Mouse (Mus musculus): ENCODE results near the gene Gm42715. TPM values are rescaled to one million over a fixed set of nuclear protein-coding genes. Genes with fewer than 3 reads are reported as not detected.
"Not testable (repeated sequence)": the region's sequence is repeated elsewhere in the genome, so short reads cannot be mapped to it uniquely, and the experiment has no call there.

Gm42715 gene
- polyA plus RNA-seq, 1 experiment from 2014 or later = 25.1 TPM

DNA sequence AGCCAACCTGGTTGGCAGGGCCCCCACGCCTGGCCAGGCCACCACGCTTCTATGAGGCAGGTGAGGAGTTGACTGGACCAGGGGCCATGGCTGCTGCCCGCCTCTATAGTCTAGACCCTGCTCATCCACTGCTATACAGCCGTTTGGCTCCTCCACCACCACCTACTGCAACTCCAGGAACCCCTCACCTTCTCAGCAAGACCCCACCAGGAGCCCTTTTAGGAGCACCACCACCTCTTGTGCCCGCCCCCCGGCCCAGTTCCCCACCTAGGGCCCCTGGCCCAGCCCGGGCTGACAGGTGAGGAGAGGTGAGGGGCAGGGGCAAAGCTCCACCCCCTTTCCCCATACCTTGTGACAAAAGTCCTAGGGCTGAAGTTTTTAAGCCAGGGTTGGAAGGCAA lies 29.4 kb upstream of the Gm42715 start:
- Histone ChIP-seq H3K4me1 (ENCODE audit: control insufficient read depth, insufficient read depth, low read length) (no peaks in the 10 kb centered on the region), H3K27ac (ENCODE audit: low read depth, low read length) (no peak overlapping the region), H3K4me2 (replicated peaks; ENCODE audit: low read depth, low read length) (no peak overlapping the region), H3K9ac (ENCODE audit: low read depth, low read length) (no peak overlapping the region), H3K4me3 (ENCODE audit: low read length) (no peak overlapping the region), H3K9me3 (ENCODE audit: control insufficient read depth, low read length) (no peaks in the 10 kb centered on the region), H3K27me3 (ENCODE audit: control insufficient read depth, insufficient read depth, low read length) (no peaks in the 10 kb centered on the region), H3K36me3 (ENCODE audit: control insufficient read depth, insufficient read depth, low read length) (peaks cover 69% of the 10 kb centered on the region)
- WGBS = 90% methylated on average over 7 of the region's 7 CpGs
- ATAC-seq (ENCODE audit: low FRiP score, low TSS enrichment) = 0 out of 2 replicates have a peak, but pooled peaks have one; percentile 7

GRCm38 (mm10) chr7:127491846-127492245 lies 27.5 kb upstream of the Gm42715 start:
- Histone ChIP-seq H3K4me1 (ENCODE audit: control insufficient read depth, insufficient read depth, low read length) (no peaks in the 10 kb centered on the region), H3K27me3 (ENCODE audit: control insufficient read depth, insufficient read depth, low read length) (no peaks in the 10 kb centered on the region), H3K4me2 (replicated peaks; ENCODE audit: low read depth, low read length) (no peak overlapping the region), H3K9me3 (ENCODE audit: control insufficient read depth, low read length) (no peaks in the 10 kb centered on the region), H3K9ac (ENCODE audit: low read depth, low read length) (no peak overlapping the region), H3K27ac (ENCODE audit: low read depth, low read length) (no peak overlapping the region), H3K4me3 (ENCODE audit: low read length) (no peak overlapping the region), H3K36me3 (ENCODE audit: control insufficient read depth, insufficient read depth, low read length) (peaks cover 51% of the 10 kb centered on the region)
- WGBS = 90% methylated on average over 3 of the region's 3 CpGs
- no peak for ATAC-seq (ENCODE audit: low FRiP score, low TSS enrichment)

DNA sequence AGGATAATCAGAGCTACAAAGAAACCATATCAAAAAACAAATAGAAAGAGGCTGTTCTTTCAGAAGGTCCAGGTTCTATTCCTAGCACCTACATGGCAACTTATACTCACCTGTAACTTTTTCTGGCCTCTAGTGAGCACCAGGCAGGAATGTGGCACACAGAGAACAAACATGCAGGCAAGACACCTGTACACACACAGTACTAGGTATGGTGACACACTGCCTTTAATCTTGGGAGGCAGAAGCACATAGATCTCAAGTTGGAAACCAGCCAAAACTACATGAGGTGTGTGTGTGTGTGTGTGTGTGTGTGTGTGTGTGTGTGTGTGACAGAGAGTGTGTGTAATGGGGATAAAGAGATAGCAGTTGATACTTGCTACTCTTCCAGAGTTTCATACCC lies 24.7 kb upstream of the Gm42715 start:
- Histone ChIP-seq H3K4me3 (ENCODE audit: low read length) (no peak overlapping the region), H3K9me3 (ENCODE audit: control insufficient read depth, low read length) (no peaks in the 10 kb centered on the region), H3K4me1 (ENCODE audit: control insufficient read depth, insufficient read depth, low read length) (no peaks in the 10 kb centered on the region), H3K36me3 (ENCODE audit: control insufficient read depth, insufficient read depth, low read length) (peaks cover 26% of the 10 kb centered on the region), H3K4me2 (replicated peaks; ENCODE audit: low read depth, low read length) (no peak overlapping the region), H3K9ac (ENCODE audit: low read depth, low read length) (no peak overlapping the region), H3K27ac (ENCODE audit: low read depth, low read length) (no peak overlapping the region), H3K27me3 (ENCODE audit: control insufficient read depth, insufficient read depth, low read length) (no peaks in the 10 kb centered on the region)
- ATAC-seq (ENCODE audit: low FRiP score, low TSS enrichment) = no peak

- Histone ChIP-seq H3K4me2 (replicated peaks; ENCODE audit: low read depth, low read length) (no peak overlapping the region), H3K9me3 (ENCODE audit: control insufficient read depth, low read length) (no peaks in the 10 kb centered on the region), H3K9ac (ENCODE audit: low read depth, low read length) (no peak overlapping the region), H3K4me3 (ENCODE audit: low read length) (no peak overlapping the region), H3K27me3 (ENCODE audit: control insufficient read depth, insufficient read depth, low read length) (no peaks in the 10 kb centered on the region), H3K27ac (ENCODE audit: low read depth, low read length) (no peak overlapping the region), H3K4me1 (ENCODE audit: control insufficient read depth, insufficient read depth, low read length) (no peaks in the 10 kb centered on the region), H3K36me3 (ENCODE audit: control insufficient read depth, insufficient read depth, low read length) (no peaks in the 10 kb centered on the region; the same call in 1 of the 2 replicates)
- WGBS = 77% methylated on average over 2 of the region's 2 CpGs
- no peak for ATAC-seq (ENCODE audit: low FRiP score, low TSS enrichment)
Measured at GRCm38 (mm10) chr7:127497382-127497781, 22.0 kb upstream of the Gm42715 start.

DNA sequence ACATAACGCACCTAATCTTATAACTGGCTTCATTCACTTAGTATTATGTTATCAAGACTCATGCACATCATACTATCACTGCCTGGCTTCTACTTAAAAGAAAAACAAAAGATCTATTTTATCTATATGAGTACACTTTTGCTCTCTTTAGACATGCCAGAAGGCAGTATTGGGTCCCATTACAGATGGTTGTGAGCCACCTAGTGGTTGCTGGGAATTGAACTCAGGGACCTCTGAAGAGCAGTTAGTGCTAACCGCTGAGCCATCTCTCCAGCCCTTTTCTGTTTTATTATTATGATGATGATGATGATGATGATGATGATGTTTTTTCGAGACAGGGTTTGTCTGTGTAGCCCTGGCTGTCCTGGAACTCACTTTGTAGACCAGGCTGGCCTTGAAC lies 21.0 kb upstream of the Gm42715 start:
- Histone ChIP-seq H3K9ac (ENCODE audit: low read depth, low read length) (no peak overlapping the region), H3K4me1 (ENCODE audit: control insufficient read depth, insufficient read depth, low read length) (no peaks in the 10 kb centered on the region), H3K36me3 (ENCODE audit: control insufficient read depth, insufficient read depth, low read length) (no peaks in the 10 kb centered on the region), H3K27ac (ENCODE audit: low read depth, low read length) (no peak overlapping the region), H3K9me3 (ENCODE audit: control insufficient read depth, low read length) (no peaks in the 10 kb centered on the region), H3K4me3 (ENCODE audit: low read length) (no peak overlapping the region), H3K4me2 (replicated peaks; ENCODE audit: low read depth, low read length) (no peak overlapping the region), H3K27me3 (ENCODE audit: control insufficient read depth, insufficient read depth, low read length) (no peaks in the 10 kb centered on the region)
- WGBS = 34% methylated on average over 3 of the region's 3 CpGs
- 0 out of 2 replicates have a peak, but pooled peaks have one; percentile 51 for ATAC-seq (ENCODE audit: low FRiP score, low TSS enrichment)

GRCm38 (mm10) chr7:127508291-127508690 lies 11.1 kb upstream of the Gm42715 start:
- H3K4me1 ChIP-seq (ENCODE audit: control insufficient read depth, insufficient read depth, low read length) = no peaks in the 10 kb centered on the region
- H3K9me3 ChIP-seq (ENCODE audit: control insufficient read depth, low read length) = no peaks in the 10 kb centered on the region
- no peak overlapping the region for H3K4me2 ChIP-seq (replicated peaks; ENCODE audit: low read depth, low read length)
- no peak overlapping the region for H3K27ac ChIP-seq (ENCODE audit: low read depth, low read length)
- 97% methylated on average over 3 of the region's 3 CpGs for WGBS
- H3K36me3 ChIP-seq (ENCODE audit: control insufficient read depth, insufficient read depth, low read length) = no peaks in the 10 kb centered on the region
- no peaks in the 10 kb centered on the region for H3K27me3 ChIP-seq (ENCODE audit: control insufficient read depth, insufficient read depth, low read length)
- no peak overlapping the region for H3K4me3 ChIP-seq (ENCODE audit: low read length)
- H3K9ac ChIP-seq (ENCODE audit: low read depth, low read length) = no peak overlapping the region
- ATAC-seq (ENCODE audit: low FRiP score, low TSS enrichment) = no peak

DNA sequence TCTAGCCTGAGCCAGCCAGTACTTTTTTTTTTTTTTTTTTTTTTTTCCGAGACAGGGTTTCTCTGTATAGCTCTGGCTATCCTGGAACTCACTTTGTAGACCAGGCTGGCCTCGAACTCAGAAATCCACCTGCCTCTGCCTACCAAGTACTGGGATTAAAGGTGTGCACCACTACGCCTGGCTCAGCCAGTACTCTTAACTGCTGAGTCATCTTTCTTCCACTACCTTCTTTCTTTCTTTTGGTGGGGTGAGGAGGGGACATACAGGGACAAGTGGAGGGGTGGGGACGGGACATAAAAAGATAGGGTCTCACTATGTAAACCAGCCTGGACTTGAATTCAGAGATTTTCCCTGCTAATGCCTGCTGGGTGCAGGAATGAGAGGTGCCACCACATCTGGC lies 9.6 kb upstream of the Gm42715 start:
- H3K9me3 ChIP-seq (ENCODE audit: control insufficient read depth, low read length) = not testable (repeated sequence)
- WGBS = 83% methylated on average over 3 of the region's 4 CpGs

GRCm38 (mm10) chr7:127511241-127511640 lies 8.1 kb upstream of the Gm42715 start:
- Histone ChIP-seq H3K27me3 (ENCODE audit: control insufficient read depth, insufficient read depth, low read length) (no peaks in the 10 kb centered on the region), H3K4me1 (ENCODE audit: control insufficient read depth, insufficient read depth, low read length) (peaks cover 10% of the 10 kb centered on the region), H3K36me3 (ENCODE audit: control insufficient read depth, insufficient read depth, low read length) (peaks cover 18% of the 10 kb centered on the region), H3K27ac (ENCODE audit: low read depth, low read length) (peak overlapping the region; percentile 98), H3K4me3 (ENCODE audit: low read length) (peak overlapping the region; percentile 92), H3K4me2 (replicated peaks; ENCODE audit: low read depth, low read length) (peak overlapping the region; percentile 40), H3K9me3 (ENCODE audit: control insufficient read depth, low read length) (no peaks in the 10 kb centered on the region), H3K9ac (ENCODE audit: low read depth, low read length) (peak overlapping the region; percentile 96)
- no peak for ATAC-seq (ENCODE audit: low FRiP score, low TSS enrichment)
- WGBS = 23% methylated on average over 8 of the region's 8 CpGs

More for the DNA sequence above, 9.6 kb upstream of the Gm42715 start:
- not testable (repeated sequence) for H3K4me2 ChIP-seq (replicated peaks; ENCODE audit: low read depth, low read length); H3K4me1 ChIP-seq (ENCODE audit: control insufficient read depth, insufficient read depth, low read length); H3K4me3 ChIP-seq (ENCODE audit: low read length); H3K9ac ChIP-seq (ENCODE audit: low read depth, low read length); H3K36me3 ChIP-seq (ENCODE audit: control insufficient read depth, insufficient read depth, low read length); ATAC-seq (ENCODE audit: low FRiP score, low TSS enrichment); H3K27ac ChIP-seq (ENCODE audit: low read depth, low read length); H3K27me3 ChIP-seq (ENCODE audit: control insufficient read depth, insufficient read depth, low read length)

- Histone ChIP-seq H3K4me2 (replicated peaks; ENCODE audit: low read depth, low read length) (peak within 1 kb of the TSS; percentile 40), H3K9ac (ENCODE audit: low read depth, low read length) (peak within 1 kb of the TSS; percentile 96)
Measured at GRCm38 (mm10) chr7:127511808-127512230, 7.6 kb upstream of the Gm42715 start, which contains the start of gene Srcap. Gene Srcap (plus strand): TSS chr7:127511983.

More at GRCm38 (mm10) chr7:127511808-127512230, 7.6 kb upstream of the Gm42715 start, which contains the start of gene Srcap:
- H3K4me3 ChIP-seq (ENCODE audit: low read length) = peak within 1 kb of the TSS; percentile 92
- peaks cover 23% of the 10 kb centered on the region for H3K36me3 ChIP-seq (ENCODE audit: control insufficient read depth, insufficient read depth, low read length)
- peak; percentile 97 for ATAC-seq (ENCODE audit: low FRiP score, low TSS enrichment)
- H3K27ac ChIP-seq (ENCODE audit: low read depth, low read length) = peak within 1 kb of the TSS; percentile 98
- WGBS = 1% methylated on average over 37 of the region's 37 CpGs
- H3K27me3 ChIP-seq (ENCODE audit: control insufficient read depth, insufficient read depth, low read length) = no peaks in the 10 kb centered on the region
- peaks cover 10% of the 10 kb centered on the region for H3K4me1 ChIP-seq (ENCODE audit: control insufficient read depth, insufficient read depth, low read length)
- no peaks in the 10 kb centered on the region for H3K9me3 ChIP-seq (ENCODE audit: control insufficient read depth, low read length)
